Mouse (Mus musculus) thymus, postnatal 10 days (tissue): Measurements from ENCODE around the gene Gm17660.

Experiments used
- DNase-seq, 2 experiments: peaks; one replicate each; pipeline ENCODE4 v3.0.0; 2021; ENCODE audit warnings: low spot score in 2 of 2

Gm17660 gene

DNA sequence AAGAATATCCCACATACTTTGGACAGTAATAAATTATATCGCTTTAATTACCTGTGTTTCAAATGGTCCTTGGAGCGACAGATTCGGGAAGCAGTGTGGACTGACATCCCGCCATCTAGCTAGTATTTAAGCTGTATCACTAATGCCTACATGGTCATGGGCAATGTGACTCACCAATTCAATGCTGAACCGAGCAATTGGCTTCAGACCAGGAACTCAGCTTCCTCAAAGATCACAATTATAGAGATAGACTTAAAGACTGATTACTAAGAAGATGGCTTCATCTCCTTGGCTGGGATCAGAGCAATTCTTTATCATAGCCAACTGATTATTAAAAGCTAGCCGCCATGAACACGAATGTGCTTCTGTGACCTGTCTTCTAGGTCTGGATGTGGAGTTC, at the start of gene Gm17660:
Gene Gm17660 (minus strand): TSS at position 101 of the 400 bp plus-strand sequence.
- no peak for DNase-seq

DNA sequence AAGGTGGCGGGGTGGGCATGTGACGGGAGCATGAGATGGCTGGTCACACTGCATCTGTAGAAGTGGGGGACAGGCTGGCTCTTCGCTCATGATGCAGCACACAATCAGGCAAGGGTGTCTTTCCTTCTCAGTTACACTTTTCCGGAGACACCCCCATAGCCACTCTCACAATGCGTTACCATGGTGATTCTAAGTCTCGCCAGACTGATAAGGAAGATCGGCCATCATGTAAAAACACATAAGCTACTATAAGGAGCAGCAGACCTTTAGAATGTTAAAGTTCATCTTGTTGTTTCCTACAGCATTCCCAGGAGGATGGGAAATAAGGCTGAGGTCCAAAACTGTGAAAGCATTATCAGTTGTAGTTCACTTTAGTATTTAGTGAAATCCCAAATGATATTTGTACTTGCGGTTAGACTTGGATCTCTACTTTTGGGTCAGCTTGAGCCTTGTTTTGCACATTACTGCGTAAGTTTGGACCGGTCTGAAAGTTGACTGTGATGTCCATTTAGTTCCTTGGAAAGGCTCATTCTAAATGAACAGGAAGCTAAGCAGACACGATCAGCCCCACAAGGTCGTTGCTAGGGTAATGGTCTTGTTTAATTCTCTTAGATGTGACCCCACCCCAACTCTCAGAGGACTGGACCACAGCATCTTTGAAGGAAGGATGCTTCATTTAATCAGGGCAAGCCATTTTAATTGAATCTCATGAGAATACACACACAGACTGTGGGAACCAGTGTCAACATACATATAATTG, 49.3 kb upstream of the Gm17660 start:
- DNase-seq: no peak

DNA sequence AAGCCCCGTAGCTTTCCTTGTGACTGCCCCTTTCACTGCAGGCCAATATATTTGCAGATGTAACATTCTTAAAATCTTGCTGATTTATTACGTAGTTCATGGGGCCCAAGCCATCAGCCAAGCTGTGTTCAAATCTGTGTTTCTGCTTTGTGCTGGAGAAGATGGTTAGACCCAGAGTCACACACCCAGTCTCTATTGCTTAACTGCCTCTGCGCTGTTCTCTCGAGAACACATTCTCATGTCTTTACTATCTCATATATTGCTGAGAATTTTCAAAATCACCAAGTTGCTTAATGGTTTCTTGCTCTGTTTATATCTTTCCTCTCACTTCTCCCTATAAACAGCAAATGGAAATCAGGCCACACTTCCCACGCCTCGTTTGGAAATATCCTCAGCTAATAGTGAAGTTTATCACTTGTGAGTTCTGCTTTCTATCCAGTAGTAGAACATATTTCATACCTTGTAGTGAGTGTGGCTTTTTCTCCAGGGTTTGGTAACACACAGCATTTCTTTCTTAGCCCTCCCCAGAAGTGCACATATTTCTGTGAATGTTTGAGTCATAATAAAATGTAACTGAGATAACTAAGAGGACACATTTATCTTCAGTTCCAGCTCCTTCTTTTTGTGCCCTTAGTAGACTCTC, 46.7 kb upstream of the Gm17660 start:
- no peak for DNase-seq

DNA sequence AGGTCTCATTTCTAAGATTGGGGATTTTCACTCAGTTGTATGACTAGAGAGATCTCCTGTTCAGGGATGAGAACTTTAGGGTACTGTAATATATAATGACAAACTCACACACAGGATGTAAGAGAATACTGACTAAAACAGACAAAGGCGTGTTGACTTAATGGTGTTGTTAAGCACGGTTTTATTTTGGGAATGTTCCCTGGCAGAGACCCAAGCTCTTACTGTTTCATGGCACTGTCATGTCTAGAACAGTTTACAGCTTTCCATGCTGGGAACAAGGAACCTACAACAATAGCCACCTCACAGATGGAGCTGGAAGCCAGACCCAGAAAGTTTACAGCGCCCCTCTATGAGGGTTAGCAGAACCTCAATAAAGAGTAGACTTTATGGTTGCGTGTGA, 38.5 kb upstream of the Gm17660 start:
- no peak for DNase-seq

DNA sequence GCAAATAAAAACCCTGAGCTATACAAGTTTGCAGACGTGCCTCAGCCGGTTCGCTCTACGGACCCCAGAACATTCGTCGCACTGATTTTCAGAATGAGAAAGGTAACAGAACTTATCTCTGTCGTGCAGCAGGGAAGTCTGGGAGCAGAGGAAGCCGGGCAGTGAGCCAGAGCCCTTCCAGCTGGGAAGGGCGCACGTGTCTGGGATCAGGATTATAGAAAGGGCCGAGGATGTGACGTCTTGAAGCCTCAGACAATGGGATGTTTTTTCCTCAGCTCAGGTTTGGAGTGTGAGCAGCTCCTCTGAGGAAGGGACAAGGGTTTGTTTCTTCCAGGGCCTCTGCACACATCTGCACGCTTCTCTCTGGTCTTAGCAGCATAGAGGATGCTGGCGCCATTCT, 37.7 kb upstream of the Gm17660 start:
- DNase-seq: no peak

DNA sequence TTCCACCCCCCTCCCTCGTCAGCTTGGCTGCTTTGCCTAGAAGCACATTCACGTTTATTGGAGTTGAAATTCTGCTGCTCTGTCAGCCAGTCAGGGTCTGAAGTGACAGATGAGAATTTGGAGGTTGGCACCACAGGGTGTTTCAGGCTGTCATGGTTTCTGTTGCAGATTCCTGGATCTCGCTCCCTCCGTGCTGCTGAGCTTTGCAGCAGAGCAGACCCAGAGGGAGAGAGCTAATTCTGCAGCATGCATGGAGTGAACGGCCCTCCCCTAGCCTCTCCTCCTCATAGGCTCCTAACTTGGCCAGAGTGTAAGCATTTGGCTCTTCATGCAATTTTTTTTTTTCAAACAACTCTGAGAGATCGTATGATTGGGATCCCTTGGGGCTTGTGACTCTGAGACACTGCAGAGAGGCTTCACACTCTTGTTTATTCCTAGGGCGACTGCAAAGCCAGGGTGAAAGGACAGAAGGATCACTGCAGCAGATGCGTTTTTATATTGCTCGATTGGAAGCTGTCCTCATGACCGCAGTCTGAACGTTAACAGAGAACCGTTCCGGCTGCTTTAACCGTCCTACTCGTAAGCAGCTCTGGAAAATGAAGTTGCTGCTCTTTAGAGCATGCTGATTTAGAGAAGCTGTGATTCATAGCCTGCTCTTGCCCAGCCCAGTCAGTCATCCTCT, 36.2 kb upstream of the Gm17660 start, which contains the start of gene Sparcl1:
Gene Sparcl1 (minus strand): TSS at position 243 of the 682 bp plus-strand sequence.
- no peak for DNase-seq

DNA sequence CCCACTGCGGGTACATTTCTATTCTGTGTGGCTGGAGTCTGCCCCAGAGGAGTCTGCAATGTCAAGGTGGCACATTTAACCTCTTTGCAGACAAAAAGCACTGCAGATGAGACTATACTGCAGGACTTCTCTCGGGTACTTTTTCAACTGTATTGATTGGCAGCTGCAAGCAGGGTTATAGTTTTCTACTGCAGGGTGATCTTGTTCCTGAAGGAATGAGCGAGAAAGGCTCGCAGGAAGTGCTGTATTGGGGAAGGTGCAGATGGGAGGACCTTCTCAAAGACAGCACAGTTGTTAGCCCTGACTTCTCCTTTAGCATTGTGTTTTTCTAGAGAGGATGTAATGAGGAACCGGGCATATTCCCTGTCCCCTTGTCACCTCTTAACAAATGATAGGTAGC, 35.1 kb upstream of the Gm17660 start:
- DNase-seq: no peak

DNA sequence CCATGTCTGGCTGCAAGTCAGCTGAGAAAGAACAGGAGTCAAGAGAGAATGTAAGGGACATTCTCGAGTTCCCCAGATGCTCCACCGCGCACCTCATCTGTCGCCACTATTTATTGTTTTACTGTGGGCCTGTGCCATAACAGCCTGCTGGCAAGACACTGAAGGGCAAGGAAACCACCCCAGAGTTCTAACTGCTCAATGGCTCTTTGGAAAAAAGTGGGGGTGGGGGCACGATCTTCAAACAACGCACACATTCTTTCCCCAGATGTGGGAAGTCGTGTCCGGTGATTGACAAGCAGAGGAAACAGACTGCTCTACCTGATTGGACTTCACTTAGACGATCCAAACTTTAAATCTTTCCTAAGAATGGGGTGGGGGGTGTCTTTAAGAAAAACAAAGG, 34.6 kb upstream of the Gm17660 start:
- DNase-seq: no peak

DNA sequence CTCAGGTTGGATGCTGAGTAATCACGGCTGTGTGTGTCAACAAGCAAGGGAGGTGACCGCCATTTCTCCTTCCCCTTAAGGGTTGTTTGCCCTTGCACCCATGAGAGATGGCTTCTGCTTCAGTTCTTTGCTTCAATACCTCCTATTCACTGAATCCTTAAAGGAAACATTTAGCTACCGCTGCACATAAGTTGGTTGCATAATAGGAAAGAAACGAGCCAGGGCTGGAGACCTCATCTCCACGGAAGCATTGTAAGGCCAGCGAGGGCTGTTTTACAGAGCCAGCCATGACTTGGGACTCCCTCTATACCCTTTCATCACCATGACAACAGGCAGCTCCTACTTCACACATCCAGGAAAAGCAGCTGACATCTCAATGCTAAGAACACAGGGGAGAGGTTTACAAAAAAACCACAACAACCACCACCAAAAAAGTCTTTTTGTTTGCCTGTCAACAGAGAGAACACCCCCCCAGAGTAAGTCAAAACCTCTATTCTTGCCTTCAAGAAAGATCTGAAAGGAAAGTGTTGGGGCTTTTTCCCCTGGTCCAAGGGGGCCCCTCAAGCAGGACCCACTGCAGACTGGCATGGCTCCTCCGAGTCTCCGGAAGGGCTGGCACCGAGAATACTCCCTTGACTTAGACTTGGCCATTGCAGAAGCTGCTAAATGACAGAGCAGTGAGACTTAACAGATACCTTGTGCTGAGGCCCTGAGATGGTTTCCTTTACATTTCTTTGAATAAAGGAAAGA, 32.9 kb upstream of the Gm17660 start:
- no peak for DNase-seq

DNA sequence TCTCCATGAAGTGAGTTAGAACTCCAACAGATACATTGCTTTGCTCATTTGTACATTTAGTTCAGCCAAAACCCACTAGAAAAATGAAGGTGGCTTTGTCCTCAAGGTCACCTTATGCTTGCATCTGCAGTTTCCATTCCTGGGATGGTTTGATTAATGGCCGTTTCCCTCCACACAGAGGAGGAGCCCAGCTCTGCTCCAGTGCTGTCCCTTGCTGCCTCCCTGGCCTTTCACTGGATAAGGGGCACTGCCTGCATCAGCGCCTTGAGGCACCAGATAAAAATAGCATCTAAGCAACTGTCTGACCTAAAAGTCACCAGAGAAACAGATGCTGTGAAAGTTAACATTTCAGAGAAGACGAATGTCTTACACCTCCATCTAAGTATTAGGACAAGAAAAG, 32.1 kb upstream of the Gm17660 start:
- no peak for DNase-seq

DNA sequence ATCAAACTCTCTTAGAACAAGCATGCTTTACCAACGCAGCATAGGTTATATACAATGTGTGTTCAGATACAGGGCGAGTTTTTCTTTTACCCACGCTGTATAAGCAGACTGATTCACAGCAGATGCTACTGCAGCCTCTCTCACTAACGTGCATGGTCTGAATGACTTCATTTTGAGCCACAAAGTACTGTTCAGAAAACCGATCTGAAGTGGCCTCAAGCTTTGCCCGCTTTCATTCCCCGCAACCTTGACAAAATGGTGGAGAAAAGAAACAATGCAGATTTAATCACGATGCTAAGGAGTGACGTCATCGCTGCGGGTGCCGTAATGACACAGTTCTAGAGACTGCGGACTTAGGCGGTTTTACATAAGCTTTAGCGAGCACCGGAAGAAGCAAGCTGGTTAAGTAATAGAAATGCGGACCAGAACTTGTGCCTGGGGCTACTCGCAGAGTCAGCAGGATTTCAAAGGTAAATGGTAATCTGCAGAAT, 31.5 kb upstream of the Gm17660 start:
- no peak for DNase-seq

DNA sequence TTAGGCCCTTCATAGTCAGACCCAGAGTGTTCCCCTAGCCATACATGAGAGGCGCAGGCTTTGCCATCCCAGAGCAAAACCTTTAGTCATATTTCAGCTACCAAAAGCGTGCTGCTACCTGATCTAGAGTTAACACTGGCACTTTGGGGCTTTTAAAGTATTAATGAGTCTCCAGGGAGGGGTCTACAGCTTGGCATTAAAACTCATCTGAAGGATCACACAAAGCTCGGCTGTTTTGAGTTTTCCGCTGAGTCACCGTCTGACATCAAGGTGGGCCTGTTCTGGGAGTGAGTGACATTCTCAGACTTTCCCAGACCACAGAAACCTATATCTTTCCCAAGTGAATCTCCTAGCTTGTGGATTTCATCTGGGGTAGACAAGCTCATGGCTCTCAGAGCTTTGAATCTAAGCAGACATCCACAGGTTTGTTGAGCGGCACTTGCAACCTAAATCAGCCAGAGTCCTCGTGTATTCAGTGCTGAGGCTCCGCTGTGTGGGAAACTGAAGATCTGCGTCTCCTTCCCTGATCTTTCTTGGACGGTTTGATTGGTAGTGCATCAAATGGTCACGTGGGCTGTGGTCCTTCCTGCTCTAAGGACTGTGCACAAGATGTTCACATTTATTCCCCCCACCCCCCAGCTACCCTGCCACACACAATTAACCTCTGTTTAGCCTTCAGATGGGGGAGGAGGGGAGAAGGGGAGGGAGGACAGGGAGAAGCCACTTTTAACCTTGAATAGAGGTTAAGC, 30.9 kb upstream of the Gm17660 start:
- DNase-seq: no peak

DNA sequence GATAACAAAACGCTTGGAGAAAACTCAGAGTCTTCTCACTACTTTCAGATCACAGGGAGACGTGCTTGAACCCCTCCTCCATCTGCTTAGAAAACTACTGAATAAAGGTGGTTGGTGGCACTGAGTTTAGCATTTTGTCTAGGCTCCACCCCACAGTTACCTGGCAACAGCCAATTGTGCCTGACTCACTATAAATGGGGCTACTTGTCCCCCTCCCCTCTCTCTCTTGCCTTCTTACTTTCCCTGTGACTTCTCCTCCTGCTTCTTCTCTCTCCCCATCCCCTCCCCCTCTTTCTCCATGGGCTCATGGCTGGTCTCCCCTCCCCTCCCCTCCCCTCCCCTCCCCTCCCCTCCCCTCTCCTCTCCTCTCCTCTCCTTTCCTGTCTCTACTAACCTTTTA, 26.7 kb upstream of the Gm17660 start:
- no peak for DNase-seq

DNA sequence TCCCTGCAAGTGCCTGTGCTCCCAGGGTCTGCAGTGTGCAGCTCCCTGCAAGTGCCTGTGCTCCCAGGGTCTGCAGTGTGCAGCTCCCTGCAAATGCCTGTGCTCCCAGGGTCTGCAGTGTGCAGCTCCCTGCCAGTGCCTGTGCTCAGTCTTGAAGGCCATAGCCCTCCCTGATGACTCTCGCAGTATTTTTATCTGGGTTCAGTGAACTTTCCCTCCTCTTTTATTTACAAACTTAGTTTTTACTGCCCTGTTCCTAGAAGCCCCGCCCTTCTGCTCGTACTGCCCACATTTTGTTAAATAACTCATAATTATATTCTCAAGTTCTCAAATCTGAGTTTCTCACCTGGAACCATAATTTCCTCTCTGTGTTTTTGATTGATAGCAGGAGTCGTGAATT, 25.8 kb upstream of the Gm17660 start:
- DNase-seq: no peak

DNA sequence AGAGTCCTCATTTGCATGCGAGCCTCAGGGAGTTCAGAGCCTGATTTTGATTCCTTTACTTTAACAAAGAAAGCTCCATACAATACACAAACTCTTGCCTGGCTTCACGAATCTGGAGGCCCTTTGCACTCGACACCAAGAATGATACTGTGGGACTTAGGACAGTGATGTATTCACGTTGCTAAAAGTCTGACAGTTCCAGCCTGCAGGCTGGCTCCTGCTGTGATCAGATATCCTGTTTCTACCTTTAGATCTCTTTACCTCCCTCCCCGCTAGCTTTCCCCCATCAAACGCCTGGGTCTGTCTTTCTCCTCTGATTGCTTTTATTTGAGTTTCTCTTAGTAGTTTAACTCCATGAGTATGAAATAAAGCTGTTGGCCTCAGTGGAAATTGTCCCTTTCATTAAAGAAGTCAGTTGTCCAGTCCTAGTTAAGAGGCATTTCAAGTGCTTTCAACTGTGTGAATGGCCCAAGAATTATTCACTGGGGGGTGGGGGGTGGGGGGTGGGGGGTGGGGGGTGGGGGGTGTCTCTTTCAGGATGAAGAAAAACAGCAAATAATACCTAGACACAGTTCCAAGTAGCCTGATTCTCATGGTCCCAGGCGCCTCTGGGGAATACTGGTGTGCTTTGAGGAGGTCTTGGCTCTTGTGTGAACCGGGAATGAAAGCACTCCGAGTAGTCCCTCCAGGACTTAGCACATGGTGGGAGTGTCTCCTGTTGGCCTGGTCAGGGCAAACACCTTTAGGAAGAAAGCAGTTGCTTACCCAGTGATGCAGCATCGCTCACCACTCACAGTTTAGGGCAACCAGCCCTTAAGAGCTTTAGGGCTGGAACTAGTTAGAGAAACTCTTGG, 24.5 kb upstream of the Gm17660 start:
- no peak for DNase-seq

DNA sequence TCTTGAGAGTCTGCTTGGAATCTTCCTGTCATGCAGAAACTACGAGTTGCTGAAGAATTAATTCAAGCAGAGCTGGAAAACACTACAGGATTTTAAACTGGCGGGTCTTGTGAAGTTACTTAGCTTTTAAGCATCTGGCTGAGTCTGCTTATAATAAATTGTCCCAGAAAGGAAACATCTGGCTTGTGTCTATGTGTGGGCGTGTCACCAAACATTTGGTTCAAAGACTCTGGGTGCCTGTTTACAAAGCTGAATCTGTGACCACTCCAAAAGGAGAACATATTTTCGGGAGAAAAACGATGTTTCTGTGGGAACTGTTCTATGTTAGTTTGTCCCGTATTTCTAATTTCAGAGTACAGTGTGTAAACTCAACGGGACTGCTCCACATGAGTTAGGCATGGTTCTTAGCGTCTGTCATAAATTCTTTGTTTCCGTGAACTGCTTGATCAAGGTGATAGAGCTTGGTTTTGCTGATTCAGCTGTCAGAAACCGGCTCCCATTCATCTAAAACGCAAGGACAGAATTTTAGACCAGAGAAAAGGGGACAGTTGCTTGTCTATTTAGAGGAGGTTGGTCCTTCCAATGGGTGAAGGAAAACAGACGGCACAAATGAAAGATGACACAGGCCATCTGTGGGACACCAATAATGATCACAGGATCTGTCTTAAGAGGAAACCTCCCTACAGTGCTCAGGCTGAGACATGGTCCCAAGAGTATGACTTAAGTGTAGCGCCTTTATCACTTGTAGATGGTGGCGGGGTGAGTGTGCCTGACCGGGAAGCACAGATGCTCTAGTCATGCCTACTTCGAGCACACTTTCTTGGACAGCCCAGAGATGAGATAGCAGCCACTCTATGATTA, 18.9 kb upstream of the Gm17660 start:
- no peak for DNase-seq

DNA sequence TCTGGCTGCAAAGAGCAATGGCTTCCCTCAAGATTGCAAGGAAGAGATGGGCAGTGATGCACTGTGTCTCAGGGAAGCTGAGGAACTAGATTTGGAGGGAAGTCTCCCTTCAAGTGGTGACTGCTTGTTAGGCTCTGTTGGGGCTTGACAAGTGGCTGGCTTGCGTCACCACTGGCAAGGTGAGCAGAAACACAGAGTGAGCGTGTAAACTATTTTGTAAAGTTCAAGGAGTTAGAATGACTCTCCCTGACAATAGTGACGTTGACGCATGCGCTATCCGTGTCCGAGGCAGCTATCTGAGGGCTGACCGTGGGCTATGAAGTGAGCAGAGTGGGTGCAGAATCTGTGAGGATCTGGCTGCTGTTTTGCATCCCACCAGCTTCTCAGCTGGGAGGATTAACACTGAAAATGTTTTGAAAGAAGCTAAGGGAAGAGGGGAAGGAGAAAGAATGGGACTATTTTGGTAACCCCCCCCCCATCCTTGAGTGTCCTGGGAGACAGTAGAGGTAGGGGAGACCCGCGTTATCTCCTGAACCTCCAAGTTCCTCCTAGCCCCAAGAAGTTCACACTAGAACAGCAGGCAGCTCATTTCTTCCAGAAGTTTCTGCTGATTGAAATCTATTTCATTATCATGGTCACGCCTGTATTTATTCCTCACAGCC, 18.1 kb upstream of the Gm17660 start:
- no peak for DNase-seq

DNA sequence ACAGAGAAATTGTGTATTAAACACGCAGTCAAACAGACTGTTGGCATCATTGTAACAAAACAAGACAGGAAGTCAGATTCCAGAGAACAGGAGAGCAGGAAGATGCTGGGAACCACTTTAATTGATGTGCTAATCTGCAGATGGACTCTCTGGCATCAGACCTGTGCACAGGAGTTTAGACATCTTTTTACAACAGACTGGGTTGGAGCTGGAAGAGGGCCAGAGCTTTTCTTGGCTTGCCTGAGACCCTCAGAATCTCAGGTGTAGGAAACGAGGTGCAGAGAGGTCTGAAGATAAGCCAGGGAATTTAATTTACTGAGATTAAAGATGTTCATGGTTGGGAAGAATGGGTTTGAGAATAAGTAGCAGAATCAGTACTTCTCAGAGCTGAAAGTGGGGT, 12.3 kb upstream of the Gm17660 start:
- DNase-seq: no peak

DNA sequence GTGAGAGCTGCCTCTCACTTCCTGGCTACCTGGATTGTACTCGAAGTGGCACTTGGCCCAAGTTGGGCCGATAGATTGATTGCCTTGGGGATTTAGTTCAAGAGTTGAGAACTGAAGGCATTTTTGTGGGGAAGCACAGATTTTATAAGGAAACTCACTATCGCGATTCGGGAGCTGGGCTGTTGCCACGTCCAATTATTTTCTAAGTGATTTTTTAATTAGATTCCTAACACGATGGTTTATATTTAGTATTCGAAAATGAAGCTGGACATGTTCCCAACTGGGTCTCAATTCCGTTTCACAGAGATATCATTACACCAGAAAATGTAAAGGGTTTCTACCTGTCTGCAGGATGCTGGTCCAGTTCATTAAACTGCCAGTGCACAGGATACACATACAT, 8.0 kb upstream of the Gm17660 start:
- no peak for DNase-seq
